Mouse (Mus musculus): ENCODE measurements around the gene Cyp27b1. TPM values are rescaled to one million over a fixed set of nuclear protein-coding genes. Genes with fewer than 3 reads are reported as not detected.

The Cyp27b1 gene
- polyA plus RNA-seq, 1 experiment: 0.20 TPM

DNA sequence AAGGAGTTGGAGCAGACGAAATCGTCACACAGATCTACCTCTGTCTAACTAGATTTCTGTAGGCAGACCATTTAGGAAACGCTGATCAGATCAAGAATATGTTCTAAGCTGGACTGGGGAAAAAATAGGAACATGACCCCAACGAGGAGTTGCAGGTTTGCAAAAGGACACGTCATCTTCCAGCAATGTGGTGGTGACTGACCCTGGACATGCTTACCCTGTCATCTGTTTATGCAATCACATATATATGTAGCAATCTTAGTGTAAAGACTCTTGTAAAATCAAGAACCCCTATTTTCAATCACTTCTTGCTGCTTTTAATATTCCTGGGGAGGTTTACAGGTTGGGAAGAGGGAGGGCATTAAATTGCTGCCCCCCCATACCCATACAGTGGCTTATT lies 14.5 kb downstream of the Cyp27b1 start:
- H3K4me3 ChIP-seq (ENCODE audit: insufficient read depth, poor library complexity, severe bottlenecking): peak overlapping the region; percentile 29
- no peaks in the 10 kb centered on the region for H3K27me3 ChIP-seq (ENCODE audit: control insufficient read depth, insufficient read depth, insufficient read length)
- peaks cover 30% of the 10 kb centered on the region for H3K36me3 ChIP-seq (ENCODE audit: control insufficient read depth, insufficient read depth)
- peaks cover 42% of the 10 kb centered on the region for H3K79me2 ChIP-seq (ENCODE audit: control insufficient read depth, insufficient read depth)
- peaks cover 24% of the 10 kb centered on the region for H3K79me3 ChIP-seq (ENCODE audit: low read depth)
- no peak overlapping the region for H3ac ChIP-seq (ENCODE audit: control insufficient read depth, insufficient read length, low read depth)
- TF ChIP-seq MAX (IDR thresholded peaks at IDR 0.05): no peak
- peak; percentile 75 for TF ChIP-seq CEBPB (IDR thresholded peaks at IDR 0.05; ENCODE audit: low read depth)

DNA sequence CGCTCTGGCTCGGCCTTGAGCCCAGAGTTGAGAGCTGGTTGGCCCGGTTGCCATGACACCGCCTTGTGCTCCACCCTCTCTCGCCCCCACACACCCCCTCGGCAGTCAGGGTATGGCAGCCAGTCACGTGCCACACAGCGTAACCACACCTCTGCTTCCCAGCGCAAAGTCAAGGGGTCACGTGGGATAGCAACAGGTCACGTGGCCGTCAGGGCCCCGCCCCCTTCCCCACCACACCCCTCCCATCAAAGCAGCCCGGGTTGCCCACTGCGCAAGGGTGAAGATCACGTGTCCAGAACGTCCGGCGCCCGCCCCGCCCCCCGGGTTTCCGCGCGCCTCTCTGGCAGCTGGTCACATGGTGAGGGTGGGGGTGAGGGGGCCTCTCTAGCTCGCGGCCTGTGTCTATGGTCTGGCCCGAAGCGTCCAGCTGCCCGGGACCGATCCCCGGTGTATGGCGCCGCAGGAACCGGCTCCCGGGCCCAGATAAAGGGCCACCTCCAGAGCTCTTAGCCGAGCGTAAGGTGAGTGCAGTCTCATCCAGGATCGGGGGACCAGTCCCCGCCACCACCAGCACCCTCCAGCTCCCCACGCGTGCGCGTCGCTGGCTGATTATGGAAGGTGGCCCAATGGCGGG lies 15.3 kb downstream of the Cyp27b1 start, which contains the start of gene Cdk4:
TSS of gene Cdk4 (plus strand) at position 296 of the 634 bp plus-strand sequence.
- Histone ChIP-seq H3K4me3 (ENCODE audit: insufficient read depth, poor library complexity, severe bottlenecking) (peak within 1 kb of the TSS; percentile 88), H3K79me2 (ENCODE audit: control insufficient read depth, insufficient read depth) (peaks cover 43% of the 10 kb centered on the region), H3K79me3 (ENCODE audit: low read depth) (peaks cover 24% of the 10 kb centered on the region), H3ac (ENCODE audit: control insufficient read depth, insufficient read length, low read depth) (peak within 1 kb of the TSS; percentile 92), H3K36me3 (ENCODE audit: control insufficient read depth, insufficient read depth) (peaks cover 39% of the 10 kb centered on the region), H3K27me3 (ENCODE audit: control insufficient read depth, insufficient read depth, insufficient read length) (no peaks in the 10 kb centered on the region)
- TF ChIP-seq USF1 (IDR thresholded peaks at IDR 0.05; ENCODE audit: low read depth): peak; percentile 99
- no peak for TF ChIP-seq MYOD1 (IDR thresholded peaks at IDR 0.05; ENCODE audit: control insufficient read depth, insufficient read length, low read depth)
- no peak for TF ChIP-seq CTCF (IDR thresholded peaks at IDR 0.05; ENCODE audit: control insufficient read depth, insufficient read depth, insufficient read length)
- peak; percentile 70 for TF ChIP-seq MAX (IDR thresholded peaks at IDR 0.05)
- no peak for TF ChIP-seq MYOG (IDR thresholded peaks at IDR 0.05; ENCODE audit: control insufficient read depth, extremely low read depth, insufficient read length)
- TF ChIP-seq FOSL1 (IDR thresholded peaks at IDR 0.05; ENCODE audit: insufficient read depth, low read length, poor library complexity, severe bottlenecking): no peak
- TF ChIP-seq CEBPB (IDR thresholded peaks at IDR 0.05; ENCODE audit: low read depth): no peak

DNA sequence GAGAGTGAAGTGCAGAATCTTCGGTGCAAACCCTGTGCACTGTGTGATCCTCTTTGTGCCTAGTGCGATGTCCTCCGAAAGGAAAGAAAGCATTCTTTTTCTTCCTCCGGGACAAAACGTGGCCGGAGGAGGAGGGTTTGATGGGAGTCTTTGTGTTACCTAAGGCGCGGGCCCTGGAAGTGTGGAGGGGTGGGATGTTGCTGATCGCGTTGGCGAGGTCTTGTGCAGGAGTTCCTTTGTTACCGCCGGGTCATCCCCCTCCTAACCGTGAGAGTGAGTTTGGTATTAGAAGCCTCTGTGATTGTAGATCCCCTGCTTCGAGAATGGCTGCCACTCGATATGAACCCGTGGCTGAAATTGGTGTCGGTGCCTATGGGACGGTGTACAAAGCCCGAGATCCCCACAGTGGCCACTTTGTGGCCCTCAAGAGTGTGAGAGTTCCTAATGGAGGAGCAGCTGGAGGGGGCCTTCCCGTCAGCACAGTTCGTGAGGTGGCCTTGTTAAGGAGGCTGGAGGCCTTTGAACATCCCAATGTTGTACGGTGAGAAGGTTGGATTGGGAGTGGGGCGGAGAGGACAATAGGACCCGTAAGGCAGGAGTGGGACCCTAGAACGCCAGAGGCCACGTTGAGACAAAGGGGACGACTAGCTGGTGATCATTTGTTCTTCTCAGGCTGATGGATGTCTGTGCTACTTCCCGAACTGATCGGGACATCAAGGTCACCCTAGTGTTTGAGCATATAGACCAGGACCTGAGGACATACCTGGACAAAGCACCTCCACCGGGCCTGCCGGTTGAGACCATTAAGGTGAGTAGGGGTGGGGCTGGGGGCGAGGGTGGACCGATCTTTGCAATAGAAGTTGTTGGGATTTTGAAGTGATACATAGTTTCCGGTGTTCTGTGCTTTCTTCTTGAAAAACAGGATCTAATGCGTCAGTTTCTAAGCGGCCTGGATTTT lies 16.1 kb downstream of the Cyp27b1 start:
- peaks cover 40% of the 10 kb centered on the region for H3K36me3 ChIP-seq (ENCODE audit: control insufficient read depth, insufficient read depth)
- H3K27me3 ChIP-seq (ENCODE audit: control insufficient read depth, insufficient read depth, insufficient read length): no peaks in the 10 kb centered on the region
- peak overlapping the region; percentile 88 for H3K4me3 ChIP-seq (ENCODE audit: insufficient read depth, poor library complexity, severe bottlenecking)
- TF ChIP-seq MAX (IDR thresholded peaks at IDR 0.05): no peak
- no peak for TF ChIP-seq CTCF (IDR thresholded peaks at IDR 0.05; ENCODE audit: control insufficient read depth, insufficient read depth, insufficient read length)
- no peak for TF ChIP-seq USF1 (IDR thresholded peaks at IDR 0.05; ENCODE audit: low read depth)
- TF ChIP-seq CEBPB (IDR thresholded peaks at IDR 0.05; ENCODE audit: low read depth): no peak
- TF ChIP-seq FOSL1 (IDR thresholded peaks at IDR 0.05; ENCODE audit: insufficient read depth, low read length, poor library complexity, severe bottlenecking): no peak
- no peak for TF ChIP-seq MYOD1 (IDR thresholded peaks at IDR 0.05; ENCODE audit: control insufficient read depth, insufficient read length, low read depth)
- no peak for TF ChIP-seq MYOG (IDR thresholded peaks at IDR 0.05; ENCODE audit: control insufficient read depth, extremely low read depth, insufficient read length)
- H3K79me3 ChIP-seq (ENCODE audit: low read depth): peaks cover 27% of the 10 kb centered on the region
- H3K79me2 ChIP-seq (ENCODE audit: control insufficient read depth, insufficient read depth): peaks cover 50% of the 10 kb centered on the region
- peak overlapping the region; percentile 92 for H3ac ChIP-seq (ENCODE audit: control insufficient read depth, insufficient read length, low read depth)

DNA sequence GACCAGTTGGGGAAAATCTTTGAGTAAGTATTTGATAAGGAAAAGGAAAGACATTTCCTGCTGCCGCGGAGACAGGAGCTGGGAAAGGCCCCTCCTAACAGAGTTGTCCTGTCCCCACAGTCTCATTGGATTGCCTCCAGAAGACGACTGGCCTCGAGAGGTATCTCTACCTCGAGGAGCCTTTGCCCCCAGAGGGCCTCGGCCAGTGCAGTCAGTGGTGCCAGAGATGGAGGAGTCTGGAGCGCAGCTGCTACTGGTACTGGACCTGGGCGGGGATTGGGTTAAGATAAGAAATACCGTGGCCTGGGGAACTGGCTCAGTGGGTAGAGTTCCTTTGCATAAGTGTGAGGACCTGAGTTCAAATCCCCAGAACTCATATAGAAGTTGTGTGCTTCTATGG lies 17.9 kb downstream of the Cyp27b1 start:
- Histone ChIP-seq H3K27me3 (ENCODE audit: control insufficient read depth, insufficient read depth, insufficient read length) (no peaks in the 10 kb centered on the region), H3K79me2 (ENCODE audit: control insufficient read depth, insufficient read depth) (peaks cover 57% of the 10 kb centered on the region), H3K79me3 (ENCODE audit: low read depth) (peaks cover 33% of the 10 kb centered on the region), H3ac (ENCODE audit: control insufficient read depth, insufficient read length, low read depth) (no peak overlapping the region), H3K4me3 (ENCODE audit: insufficient read depth, poor library complexity, severe bottlenecking) (no peak overlapping the region), H3K36me3 (ENCODE audit: control insufficient read depth, insufficient read depth) (peaks cover 40% of the 10 kb centered on the region)
- TF ChIP-seq MYOG (IDR thresholded peaks at IDR 0.05; ENCODE audit: control insufficient read depth, extremely low read depth, insufficient read length): no peak
- TF ChIP-seq MAX (IDR thresholded peaks at IDR 0.05): no peak
- TF ChIP-seq CEBPB (IDR thresholded peaks at IDR 0.05; ENCODE audit: low read depth): no peak
- TF ChIP-seq MYOD1 (IDR thresholded peaks at IDR 0.05; ENCODE audit: control insufficient read depth, insufficient read length, low read depth): no peak
- TF ChIP-seq CTCF (IDR thresholded peaks at IDR 0.05; ENCODE audit: control insufficient read depth, insufficient read depth, insufficient read length): no peak
- no peak for TF ChIP-seq FOSL1 (IDR thresholded peaks at IDR 0.05; ENCODE audit: insufficient read depth, low read length, poor library complexity, severe bottlenecking)
- no peak for TF ChIP-seq USF1 (IDR thresholded peaks at IDR 0.05; ENCODE audit: low read depth)

DNA sequence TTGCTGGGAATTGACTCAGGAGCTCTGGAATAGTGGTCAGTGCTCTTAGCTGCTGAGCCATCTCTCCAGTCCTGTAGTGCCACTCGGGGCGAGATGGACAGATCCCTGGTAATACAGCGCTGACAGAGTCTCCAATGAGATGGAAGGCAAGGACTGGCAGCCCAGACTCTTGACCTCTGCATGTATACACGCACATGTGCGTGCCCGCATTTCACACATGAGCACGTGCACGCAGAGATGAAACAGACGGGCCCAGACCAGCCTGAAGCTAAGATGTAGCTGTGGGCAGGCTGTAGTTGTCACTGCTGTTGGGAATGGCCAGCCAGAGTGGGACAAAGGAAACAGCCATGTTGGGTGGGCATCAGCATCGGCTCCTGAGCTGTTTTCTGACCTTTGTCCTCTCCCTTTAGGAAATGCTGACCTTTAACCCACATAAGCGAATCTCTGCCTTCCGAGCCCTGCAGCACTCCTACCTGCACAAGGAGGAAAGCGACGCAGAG lies 18.5 kb downstream of the Cyp27b1 start:
- TF ChIP-seq MYOG (IDR thresholded peaks at IDR 0.05; ENCODE audit: control insufficient read depth, extremely low read depth, insufficient read length): no peak
- no peak for TF ChIP-seq CEBPB (IDR thresholded peaks at IDR 0.05; ENCODE audit: low read depth)
- TF ChIP-seq FOSL1 (IDR thresholded peaks at IDR 0.05; ENCODE audit: insufficient read depth, low read length, poor library complexity, severe bottlenecking): no peak
- no peak for TF ChIP-seq CTCF (IDR thresholded peaks at IDR 0.05; ENCODE audit: control insufficient read depth, insufficient read depth, insufficient read length)
- no peak for TF ChIP-seq MAX (IDR thresholded peaks at IDR 0.05)
- TF ChIP-seq MYOD1 (IDR thresholded peaks at IDR 0.05; ENCODE audit: control insufficient read depth, insufficient read length, low read depth): no peak
- TF ChIP-seq USF1 (IDR thresholded peaks at IDR 0.05; ENCODE audit: low read depth): no peak
- Histone ChIP-seq H3K27me3 (ENCODE audit: control insufficient read depth, insufficient read depth, insufficient read length) (no peaks in the 10 kb centered on the region), H3K79me3 (ENCODE audit: low read depth) (peaks cover 33% of the 10 kb centered on the region), H3K79me2 (ENCODE audit: control insufficient read depth, insufficient read depth) (peaks cover 57% of the 10 kb centered on the region), H3K4me3 (ENCODE audit: insufficient read depth, poor library complexity, severe bottlenecking) (no peak overlapping the region), H3K36me3 (ENCODE audit: control insufficient read depth, insufficient read depth) (peaks cover 40% of the 10 kb centered on the region), H3ac (ENCODE audit: control insufficient read depth, insufficient read length, low read depth) (no peak overlapping the region)
